Mouse (Mus musculus): ENCODE measurements at regions not wholly inside any gene's neighbourhood (a gene's known extent, or its start where the extent isn't known, plus 50 kb on each side); places are given as distances from the start of the nearest gene placed in this dataset.

- Histone ChIP-seq H3K27me3 (ENCODE audit: control insufficient read depth, insufficient read depth, low read length) (no peaks in the 10 kb centered on the region), H3K4me1 (replicated peaks; ENCODE audit: control insufficient read depth, insufficient read depth, low read length) (no peaks in the 10 kb centered on the region), H3K27ac (ENCODE audit: control insufficient read depth, insufficient read depth, low read length) (no peak overlapping the region), H3K36me3 (ENCODE audit: control insufficient read depth, insufficient read depth, low read length) (no peaks in the 10 kb centered on the region), H3K4me3 (ENCODE audit: control insufficient read depth, insufficient read depth, low read length) (no peak overlapping the region)
- 92% methylated on average over 2 of the region's 2 CpGs for WGBS
- TF ChIP-seq CTCF (IDR thresholded peaks at IDR 0.05; ENCODE audit: borderline replicate concordance, control insufficient read depth, extremely low read depth, insufficient read depth, low read length, poor library complexity) (no peak), POLR2A (IDR thresholded peaks at IDR 0.05; ENCODE audit: control insufficient read depth, extremely low read depth, insufficient read depth, low read length, poor library complexity) (no peak)
- DNase-seq, result no peak
Measured at GRCm38 (mm10) chr14:17046808-17047207, 227.9 kb upstream of the Rarb start.

DNA sequence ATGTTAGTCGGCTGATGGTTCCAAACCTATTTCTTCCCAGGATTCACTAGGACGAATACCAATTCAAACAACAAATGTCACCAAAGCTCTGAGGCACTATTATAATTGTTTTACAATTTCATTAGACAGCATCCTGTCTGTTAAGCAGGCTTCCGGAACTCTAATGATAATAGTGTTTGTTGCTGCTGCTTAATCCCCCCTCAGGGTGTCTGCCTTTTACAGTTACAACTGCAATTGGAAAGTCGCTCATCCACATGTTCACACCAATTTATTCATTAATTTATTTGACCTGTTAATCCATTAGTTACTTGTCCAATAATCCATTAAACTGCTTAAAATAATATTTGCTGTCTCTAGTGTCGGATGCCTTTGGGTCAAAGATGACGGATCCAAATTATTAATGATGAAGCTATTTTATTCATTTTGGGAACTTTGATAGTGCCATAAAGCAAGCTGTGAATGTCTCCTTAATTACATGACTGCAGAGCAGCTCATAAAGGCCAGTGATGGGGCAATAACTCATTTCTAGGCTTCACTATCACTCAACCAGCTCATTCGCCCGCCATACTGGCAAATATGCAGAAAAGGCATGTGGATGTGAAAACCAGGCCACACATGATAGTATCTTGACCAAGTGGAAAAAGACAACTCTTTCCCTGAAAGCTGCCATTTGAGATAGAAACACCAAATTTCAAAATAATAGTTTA, 226.6 kb upstream of the Rarb start:
- Histone ChIP-seq H3K27ac (ENCODE audit: control insufficient read depth, insufficient read depth, low read length) (no peak overlapping the region), H3K27me3 (ENCODE audit: control insufficient read depth, insufficient read depth, low read length) (no peaks in the 10 kb centered on the region), H3K36me3 (ENCODE audit: control insufficient read depth, insufficient read depth, low read length) (no peaks in the 10 kb centered on the region), H3K4me1 (replicated peaks; ENCODE audit: control insufficient read depth, insufficient read depth, low read length) (no peaks in the 10 kb centered on the region), H3K4me3 (ENCODE audit: control insufficient read depth, insufficient read depth, low read length) (no peak overlapping the region)
- 96% methylated on average over 8 of the region's 8 CpGs for WGBS
- DNase-seq, result no peak
- TF ChIP-seq POLR2A (IDR thresholded peaks at IDR 0.05; ENCODE audit: control insufficient read depth, extremely low read depth, insufficient read depth, low read length, poor library complexity), result no peak
- TF ChIP-seq CTCF (IDR thresholded peaks at IDR 0.05; ENCODE audit: borderline replicate concordance, control insufficient read depth, extremely low read depth, insufficient read depth, low read length, poor library complexity), result no peak

DNA sequence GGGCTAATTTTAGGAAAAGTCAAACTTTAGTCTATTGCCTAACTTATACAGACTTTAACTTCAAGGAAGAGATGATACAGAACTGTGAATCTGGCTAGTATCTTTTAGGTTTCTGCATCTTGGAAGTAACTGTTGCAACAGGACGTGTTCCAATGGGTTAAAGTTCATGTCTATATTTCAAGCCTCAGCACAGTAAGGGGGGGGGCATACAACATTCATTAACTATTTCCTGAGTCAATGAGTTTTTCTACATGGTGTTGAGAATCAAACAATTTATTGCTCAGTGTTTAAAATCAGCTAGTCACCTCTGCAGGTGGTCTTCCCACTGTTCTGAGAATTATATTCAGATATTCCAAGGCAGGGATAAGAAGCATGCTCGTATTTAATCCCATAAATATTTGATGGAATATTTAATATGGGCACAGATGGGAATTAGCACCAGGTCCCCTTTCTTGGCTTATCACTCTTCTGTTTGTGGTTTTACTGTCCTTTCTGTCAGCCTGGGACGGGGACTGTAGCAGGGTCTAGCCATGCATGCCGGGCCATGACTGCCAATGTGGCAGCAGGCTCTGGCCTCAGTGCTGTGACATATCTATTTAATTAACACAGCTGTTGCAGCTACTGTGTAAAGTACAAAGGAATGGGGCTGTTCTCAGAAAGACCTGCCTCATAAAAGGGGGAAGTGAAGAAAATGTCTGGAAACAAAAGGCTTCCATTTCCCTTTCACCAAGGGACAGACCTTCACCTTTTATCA, 201.8 kb upstream of the Rarb start:
- no peak for DNase-seq
- no peaks in the 10 kb centered on the region for H3K27me3 ChIP-seq (ENCODE audit: control insufficient read depth, insufficient read depth, low read length)
- H3K4me1 ChIP-seq (replicated peaks; ENCODE audit: control insufficient read depth, insufficient read depth, low read length), result no peaks in the 10 kb centered on the region
- no peak overlapping the region for H3K4me3 ChIP-seq (ENCODE audit: control insufficient read depth, insufficient read depth, low read length)
- no peaks in the 10 kb centered on the region for H3K36me3 ChIP-seq (ENCODE audit: control insufficient read depth, insufficient read depth, low read length)
- no peak overlapping the region for H3K27ac ChIP-seq (ENCODE audit: control insufficient read depth, insufficient read depth, low read length)
- 78% methylated on average over 4 of the region's 4 CpGs for WGBS
- no peak for TF ChIP-seq POLR2A (IDR thresholded peaks at IDR 0.05; ENCODE audit: control insufficient read depth, extremely low read depth, insufficient read depth, low read length, poor library complexity)

GRCm38 (mm10) chr14:17012931-17013330, 194.0 kb upstream of the Rarb start:
- no peak overlapping the region for H3K27ac ChIP-seq (ENCODE audit: control insufficient read depth, insufficient read depth, low read length)
- DNase-seq, result no peak
- no peak overlapping the region for H3K4me3 ChIP-seq (ENCODE audit: control insufficient read depth, insufficient read depth, low read length)
- H3K4me1 ChIP-seq (replicated peaks; ENCODE audit: control insufficient read depth, insufficient read depth, low read length), result no peaks in the 10 kb centered on the region
- no peak for TF ChIP-seq POLR2A (IDR thresholded peaks at IDR 0.05; ENCODE audit: control insufficient read depth, extremely low read depth, insufficient read depth, low read length, poor library complexity)
- no peak for TF ChIP-seq CTCF (IDR thresholded peaks at IDR 0.05; ENCODE audit: borderline replicate concordance, control insufficient read depth, extremely low read depth, insufficient read depth, low read length, poor library complexity)
- 65% methylated on average over 1 of the region's 1 CpGs for whole genome bisulfite sequencing
- H3K27me3 ChIP-seq (ENCODE audit: control insufficient read depth, insufficient read depth, low read length), result no peaks in the 10 kb centered on the region
- H3K36me3 ChIP-seq (ENCODE audit: control insufficient read depth, insufficient read depth, low read length), result no peaks in the 10 kb centered on the region

GRCm38 (mm10) chr14:17012200-17012599, 193.2 kb upstream of the Rarb start:
- Histone ChIP-seq H3K4me1 (replicated peaks; ENCODE audit: control insufficient read depth, insufficient read depth, low read length) (no peaks in the 10 kb centered on the region), H3K27ac (ENCODE audit: control insufficient read depth, insufficient read depth, low read length) (no peak overlapping the region), H3K4me3 (ENCODE audit: control insufficient read depth, insufficient read depth, low read length) (no peak overlapping the region), H3K27me3 (ENCODE audit: control insufficient read depth, insufficient read depth, low read length) (no peaks in the 10 kb centered on the region), H3K36me3 (ENCODE audit: control insufficient read depth, insufficient read depth, low read length) (no peaks in the 10 kb centered on the region)
- 83% methylated on average over 1 of the region's 1 CpGs for WGBS
- DNase-seq, result no peak
- TF ChIP-seq POLR2A (IDR thresholded peaks at IDR 0.05; ENCODE audit: control insufficient read depth, extremely low read depth, insufficient read depth, low read length, poor library complexity) (no peak), CTCF (IDR thresholded peaks at IDR 0.05; ENCODE audit: borderline replicate concordance, control insufficient read depth, extremely low read depth, insufficient read depth, low read length, poor library complexity) (no peak)

GRCm38 (mm10) chr14:17005194-17006018, 186.4 kb upstream of the Rarb start:
- TF ChIP-seq POLR2A (IDR thresholded peaks at IDR 0.05; ENCODE audit: control insufficient read depth, extremely low read depth, insufficient read depth, low read length, poor library complexity) (no peak), CTCF (IDR thresholded peaks at IDR 0.05; ENCODE audit: borderline replicate concordance, control insufficient read depth, extremely low read depth, insufficient read depth, low read length, poor library complexity) (no peak)
- no peak overlapping the region for H3K4me3 ChIP-seq (ENCODE audit: control insufficient read depth, insufficient read depth, low read length)
- H3K27me3 ChIP-seq (ENCODE audit: control insufficient read depth, insufficient read depth, low read length), result no peaks in the 10 kb centered on the region
- WGBS, result 96% methylated on average over 8 of the region's 8 CpGs
- DNase-seq, result no peak
- H3K4me1 ChIP-seq (replicated peaks; ENCODE audit: control insufficient read depth, insufficient read depth, low read length), result no peaks in the 10 kb centered on the region
- H3K36me3 ChIP-seq (ENCODE audit: control insufficient read depth, insufficient read depth, low read length), result no peaks in the 10 kb centered on the region
- H3K27ac ChIP-seq (ENCODE audit: control insufficient read depth, insufficient read depth, low read length), result no peak overlapping the region

All from thymus, adult 2 months (tissue).